Mouse (Mus musculus) stomach, embryonic 15.5 days (tissue): ENCODE data around the gene Lhx6. TPM values are rescaled to one million over a fixed set of nuclear protein-coding genes. Genes with fewer than 3 reads are reported as not detected.

ENCODE experiments used
- ATAC-seq: fragments of 200-750 bp; cut with Nextera tagmentation; 2 replicates; pipeline ENCODE4 v1.8.0; 2017; ENCODE audit warnings: low read depth, moderate number of reproducible peaks, moderate TSS enrichment; ENCODE audit not compliant: insufficient read depth, low FRiP score
- H3K27ac ChIP-seq: fragments of 300-500 bp; sonication (generic); 2 replicates; pipeline ENCODE4 v1.5.1; 2015; ENCODE audit warnings: mild to moderate bottlenecking, inconsistent platforms
- H3K27me3 ChIP-seq: fragments of 300-500 bp; sonication (generic); replicated peaks from 2 replicates; pipeline ENCODE4 v1.6.1; 2015; ENCODE audit warnings: inconsistent platforms
- H3K36me3 ChIP-seq: fragments of 300-500 bp; sonication (generic); 2 replicates; pipeline ENCODE4 v1.6.1; 2015; ENCODE audit warnings: inconsistent platforms
- H3K4me1 ChIP-seq: fragments of 300-500 bp; sonication (generic); 2 replicates; pipeline ENCODE4 v1.6.1; 2015; ENCODE audit warnings: inconsistent platforms
- H3K4me2 ChIP-seq: fragments of 300-500 bp; sonication (generic); 2 replicates; pipeline ENCODE4 v1.6.1; 2015; ENCODE audit warnings: mild to moderate bottlenecking, inconsistent platforms
- H3K4me3 ChIP-seq: fragments of 300-500 bp; sonication (generic); replicated peaks from 2 replicates; pipeline ENCODE4 v1.5.1; 2015; ENCODE audit warnings: inconsistent platforms
- H3K9ac ChIP-seq: fragments of 300-500 bp; sonication (generic); 2 replicates; pipeline ENCODE4 v1.6.1; 2015; ENCODE audit warnings: inconsistent platforms
- H3K9me3 ChIP-seq: fragments of 300-500 bp; sonication (generic); 2 replicates; pipeline ENCODE4 v1.6.1; 2016; ENCODE audit warnings: inconsistent platforms
- WGBS: fragments of 180-500 bp; shearing (Covaris S2); methylation state at CpG from one replicate; pipeline ENCODE4 v1.1.7; 2015; 5-methylcytosine and 5-hydroxymethylcytosine counted together
- polyA plus RNA-seq: library from polyadenylated mRNA; unstranded; fragments of >200 nt; fragmentation: Nextera tagmentation; extraction: Ambion mirVana; gene quantifications from 2 replicates; pipeline ENCODE4 v1.2.1, GENCODE M21; 2015

Lhx6 gene
- polyA plus RNA-seq, 1 experiment from 2014 or later: 1.8 TPM

GRCm38 (mm10) chr2:36090853-36091741 lies 14.1 kb downstream of the Lhx6 start:
- no peak overlapping the region for H3K27ac ChIP-seq
- peak overlapping the region; percentile 88 for H3K4me2 ChIP-seq
- WGBS: 3% methylated on average over 70 of the region's 70 CpGs
- peak; percentile 84 for ATAC-seq
- H3K27me3 ChIP-seq: peaks cover 77% of the 10 kb centered on the region
- no peak overlapping the region for H3K9ac ChIP-seq
- peak overlapping the region; percentile 46 for H3K4me3 ChIP-seq
- no peaks in the 10 kb centered on the region for H3K9me3 ChIP-seq
- H3K4me1 ChIP-seq: peaks cover 13% of the 10 kb centered on the region
- H3K36me3 ChIP-seq: no peaks in the 10 kb centered on the region

GRCm38 (mm10) chr2:36089190-36089589 lies 16.0 kb downstream of the Lhx6 start:
- 44% methylated on average over 3 of the region's 3 CpGs for WGBS
- H3K4me2 ChIP-seq: no peak overlapping the region
- ATAC-seq: no peak
- no peak overlapping the region for H3K4me3 ChIP-seq
- H3K4me1 ChIP-seq: peaks cover 13% of the 10 kb centered on the region
- H3K36me3 ChIP-seq: no peaks in the 10 kb centered on the region
- no peak overlapping the region for H3K9ac ChIP-seq
- no peaks in the 10 kb centered on the region for H3K9me3 ChIP-seq
- H3K27ac ChIP-seq: no peak overlapping the region
- peaks cover 58% of the 10 kb centered on the region for H3K27me3 ChIP-seq

GRCm38 (mm10) chr2:36085041-36085440 lies 20.2 kb downstream of the Lhx6 start:
- H3K36me3 ChIP-seq: no peaks in the 10 kb centered on the region
- H3K9me3 ChIP-seq: no peaks in the 10 kb centered on the region
- H3K4me3 ChIP-seq: no peak overlapping the region
- no peak overlapping the region for H3K9ac ChIP-seq
- peaks cover 19% of the 10 kb centered on the region for H3K27me3 ChIP-seq
- no peak overlapping the region for H3K27ac ChIP-seq
- H3K4me2 ChIP-seq: no peak overlapping the region
- H3K4me1 ChIP-seq: 0 out of 2 replicates have a peak, but pooled peaks cover 2% of the 10 kb centered on the region
- 91% methylated on average over 1 of the region's 1 CpGs for WGBS
- no peak for ATAC-seq

GRCm38 (mm10) chr2:36082802-36083580 lies 22.2 kb downstream of the Lhx6 start:
- no peak overlapping the region for H3K27ac ChIP-seq
- H3K9me3 ChIP-seq: no peaks in the 10 kb centered on the region
- 82% methylated on average over 9 of the region's 9 CpGs for WGBS
- H3K36me3 ChIP-seq: no peaks in the 10 kb centered on the region
- no peak overlapping the region for H3K4me3 ChIP-seq
- ATAC-seq: no peak
- H3K4me1 ChIP-seq: 0 out of 2 replicates have a peak, but pooled peaks cover 2% of the 10 kb centered on the region
- H3K9ac ChIP-seq: no peak overlapping the region
- H3K4me2 ChIP-seq: no peak overlapping the region
- H3K27me3 ChIP-seq: peaks cover 9% of the 10 kb centered on the region

GRCm38 (mm10) chr2:36081446-36081845 lies 23.8 kb downstream of the Lhx6 start:
- 13% methylated on average over 9 of the region's 9 CpGs for WGBS
- Histone ChIP-seq H3K4me3 (no peak overlapping the region), H3K4me1 (0 out of 2 replicates have a peak, but pooled peaks cover 7% of the 10 kb centered on the region), H3K4me2 (no peak overlapping the region), H3K27ac (no peak overlapping the region), H3K9me3 (no peaks in the 10 kb centered on the region), H3K36me3 (no peaks in the 10 kb centered on the region), H3K9ac (no peak overlapping the region), H3K27me3 (peaks cover 3% of the 10 kb centered on the region; the same call in 1 of the 2 replicates)
- ATAC-seq: peak; percentile 72

GRCm38 (mm10) chr2:36077160-36077761 lies 27.9 kb downstream of the Lhx6 start:
- Histone ChIP-seq H3K9ac (no peak overlapping the region), H3K27me3 (0 out of 2 replicates have a peak, but pooled peaks cover 3% of the 10 kb centered on the region), H3K27ac (no peak overlapping the region), H3K4me2 (0 out of 2 replicates have a peak overlapping the region, but pooled peaks have one; percentile 10), H3K4me3 (no peak overlapping the region), H3K36me3 (no peaks in the 10 kb centered on the region), H3K9me3 (no peaks in the 10 kb centered on the region), H3K4me1 (0 out of 2 replicates have a peak, but pooled peaks cover 7% of the 10 kb centered on the region)
- WGBS: 16% methylated on average over 11 of the region's 11 CpGs
- no peak for ATAC-seq

GRCm38 (mm10) chr2:36075210-36075609 lies 30.0 kb downstream of the Lhx6 start:
- Histone ChIP-seq H3K36me3 (no peaks in the 10 kb centered on the region), H3K4me1 (0 out of 2 replicates have a peak, but pooled peaks cover 5% of the 10 kb centered on the region), H3K9ac (no peak overlapping the region), H3K9me3 (no peaks in the 10 kb centered on the region), H3K27me3 (0 out of 2 replicates have a peak, but pooled peaks cover 3% of the 10 kb centered on the region), H3K4me3 (no peak overlapping the region), H3K4me2 (no peak overlapping the region), H3K27ac (no peak overlapping the region)
- WGBS: 79% methylated on average over 5 of the region's 5 CpGs
- ATAC-seq: no peak

- Histone ChIP-seq H3K27ac (no peak overlapping the region), H3K36me3 (no peaks in the 10 kb centered on the region), H3K4me3 (no peak overlapping the region), H3K4me1 (0 out of 2 replicates have a peak, but pooled peaks cover 5% of the 10 kb centered on the region), H3K9me3 (no peaks in the 10 kb centered on the region), H3K4me2 (no peak overlapping the region), H3K9ac (no peak overlapping the region), H3K27me3 (no peaks in the 10 kb centered on the region)
- ATAC-seq: no peak
- WGBS: 50% methylated on average over 3 of the region's 3 CpGs
Observed at GRCm38 (mm10) chr2:36073781-36074180, 31.4 kb downstream of the Lhx6 start.

- no peak overlapping the region for H3K27ac ChIP-seq
- ATAC-seq: no peak
- no peak overlapping the region for H3K4me3 ChIP-seq
- H3K36me3 ChIP-seq: no peaks in the 10 kb centered on the region
- H3K4me2 ChIP-seq: no peak overlapping the region
- 0 out of 2 replicates have a peak, but pooled peaks cover under 1% of the 10 kb centered on the region for H3K4me1 ChIP-seq
- no peaks in the 10 kb centered on the region for H3K9me3 ChIP-seq
- H3K27me3 ChIP-seq: no peaks in the 10 kb centered on the region
- 62% methylated on average over 8 of the region's 8 CpGs for WGBS
- no peak overlapping the region for H3K9ac ChIP-seq
Observed at GRCm38 (mm10) chr2:36071660-36072305, 33.4 kb downstream of the Lhx6 start.

- Histone ChIP-seq H3K4me2 (no peak overlapping the region), H3K9me3 (no peaks in the 10 kb centered on the region), H3K9ac (no peak overlapping the region), H3K27ac (no peak overlapping the region), H3K27me3 (no peaks in the 10 kb centered on the region), H3K4me1 (no peaks in the 10 kb centered on the region), H3K36me3 (no peaks in the 10 kb centered on the region), H3K4me3 (no peak overlapping the region)
- WGBS: 54% methylated on average over 9 of the region's 9 CpGs
- no peak for ATAC-seq
Observed at GRCm38 (mm10) chr2:36067132-36067531, 38.1 kb downstream of the Lhx6 start.

GRCm38 (mm10) chr2:36061409-36061808 lies 43.8 kb downstream of the Lhx6 start:
- Histone ChIP-seq H3K9me3 (no peaks in the 10 kb centered on the region), H3K27ac (no peak overlapping the region), H3K27me3 (no peaks in the 10 kb centered on the region), H3K4me2 (no peak overlapping the region), H3K4me3 (no peak overlapping the region), H3K9ac (no peak overlapping the region), H3K4me1 (no peaks in the 10 kb centered on the region), H3K36me3 (no peaks in the 10 kb centered on the region)
- no peak for ATAC-seq
- 59% methylated on average over 5 of the region's 5 CpGs for WGBS
